Mouse (Mus musculus): ENCODE measurements around the gene Stk11. TPM values are rescaled to one million over a fixed set of nuclear protein-coding genes. Genes with fewer than 3 reads are reported as not detected.

The Stk11 gene
- 100 to 1,000 TPM; 178 to 181 TPM for total RNA-seq (2023)

GRCm38 (mm10) chr10:80115290-80115943, at the start of gene Stk11:
Stk11 (plus strand) TSS chr10:80115803.

GRCm38 (mm10) chr10:80105460-80105859, 10.1 kb upstream of the Stk11 start, which contains the start of gene Sbno2:
Sbno2 (minus strand) TSS chr10:80105571.

GRCm38 (mm10) chr10:80138553-80139438, 23.2 kb downstream of the Stk11 start, which contains the start of gene Atp5d:
Atp5d (plus strand) TSS chr10:80138632.

GRCm38 (mm10) chr10:80140666-80141035, 25.0 kb downstream of the Stk11 start, which contains the start of gene Cbarp:
Cbarp (minus strand) TSS chr10:80140835.

GRCm38 (mm10) chr10:80147719-80148601, 32.4 kb downstream of the Stk11 start, which contains the start of gene Midn:
Midn (plus strand) TSS chr10:80148272.

GRCm38 (mm10) chr10:80165392-80166128, 50.0 kb downstream of the Stk11 start, which contains the start of gene Cirbp:
Cirbp (plus strand) TSS chr10:80165985.

GRCm38 (mm10) chr10:80172527-80173292, 57.1 kb downstream of the Stk11 start, which contains the start of gene 1600002K03Rik:
1600002K03Rik (plus strand) TSS chr10:80172944.

GRCm38 (mm10) chr10:80179068-80180051, 63.8 kb downstream of the Stk11 start, which contains the start of gene Efna2:
Efna2 (plus strand) TSS chr10:80179482.

Other genes with a start within 250 kb of the Stk11 start
- gene Prtn3, start 241.3 kb upstream of the Stk11 start, total RNA-seq (2023) = not detected
- under 1 TPM; 0.47 to 0.70 TPM for gene Plppr3, start 241.2 kb upstream of the Stk11 start, total RNA-seq (2023)
- gene Elane, start 229.6 kb upstream of the Stk11 start, total RNA-seq (2023) = not detected
- not detected for gene Cfd, start 224.9 kb upstream of the Stk11 start, total RNA-seq (2023)
- gene Med16, start 206.9 kb upstream of the Stk11 start, total RNA-seq (2023) = 10 to 100 TPM; 73.7 to 75.0 TPM
- not detected for gene Gm26602, start 204.9 kb upstream of the Stk11 start, total RNA-seq (2023)
- under 1 TPM; 0.50 to 0.93 TPM for gene Kiss1r, start 198.8 kb upstream of the Stk11 start, total RNA-seq (2023)
- 10 to 100 TPM; 94.6 to 97.9 TPM for gene R3hdm4, start 194.6 kb upstream of the Stk11 start, total RNA-seq (2023)
- gene Arid3a, start 188.8 kb upstream of the Stk11 start, total RNA-seq (2023) = 10 to 100 TPM; 40.0 to 49.7 TPM
- 10 to 100 TPM; 44.5 to 55.3 TPM for gene Wdr18, start 155.7 kb upstream of the Stk11 start, total RNA-seq (2023)
- under 1 TPM in 1 of 2 experiments, not detected in 1; 0.24 TPM for gene Grin3b, start 145.1 kb upstream of the Stk11 start, total RNA-seq (2023)
- 100 to 1,000 TPM; 156 to 169 TPM for gene Tmem259, start 131.5 kb upstream of the Stk11 start, total RNA-seq (2023)
- 100 to 1,000 TPM; 339 to 353 TPM for gene Cnn2, start 127.2 kb upstream of the Stk11 start, total RNA-seq (2023)
- 10 to 100 TPM; 57.1 to 61.6 TPM for gene Abca7, start 119.3 kb upstream of the Stk11 start, total RNA-seq (2023)
- gene Arhgap45, start 99.2 kb upstream of the Stk11 start, total RNA-seq (2023) = 100 to 1,000 TPM; 538 to 550 TPM
- 100 to 1,000 TPM in 1 of 2 experiments, 10 to 100 TPM in 1; 91.9 to 101 TPM for gene Polr2e, start 76.0 kb upstream of the Stk11 start, total RNA-seq (2023)
- gene Gpx4, start 68.6 kb upstream of the Stk11 start, total RNA-seq (2023) = 100 to 1,000 TPM; 124 to 133 TPM
- 100 to 1,000 TPM; 118 to 128 TPM for gene Sbno2, start 10.2 kb upstream of the Stk11 start, total RNA-seq (2023)
- gene Atp5d, start 22.8 kb downstream of the Stk11 start, total RNA-seq (2023) = 100 to 1,000 TPM; 171 to 178 TPM
- 1 to 10 TPM; 4.6 to 4.9 TPM for gene Cbarp, start 25.0 kb downstream of the Stk11 start, total RNA-seq (2023)
- 100 to 1,000 TPM; 153 to 162 TPM for gene Midn, start 32.5 kb downstream of the Stk11 start, total RNA-seq (2023)
- gene Cirbp, start 50.2 kb downstream of the Stk11 start, total RNA-seq (2023) = 100 to 1,000 TPM; 152 to 252 TPM
- 10 to 100 TPM in 1 of 2 experiments, 1 to 10 TPM in 1; 9.9 to 13.1 TPM for gene 1600002K03Rik, start 57.1 kb downstream of the Stk11 start, total RNA-seq (2023)
- under 1 TPM in 1 of 2 experiments, not detected in 1; 0.42 TPM for gene Efna2, start 63.7 kb downstream of the Stk11 start, total RNA-seq (2023)
- 10 to 100 TPM; 79.2 to 79.3 TPM for gene Mum1, start 110.6 kb downstream of the Stk11 start, total RNA-seq (2023)
- gene Ndufs7, start 133.3 kb downstream of the Stk11 start, total RNA-seq (2023) = 100 to 1,000 TPM in 1 of 2 experiments, 10 to 100 TPM in 1; 98.1 to 106 TPM
- gene Gamt, start 145.2 kb downstream of the Stk11 start, total RNA-seq (2023) = 1 to 10 TPM; 1.2 to 3.8 TPM
- 100 to 1,000 TPM; 147 to 159 TPM for gene Dazap1, start 145.7 kb downstream of the Stk11 start, total RNA-seq (2023)
- gene Rps15, start 176.7 kb downstream of the Stk11 start, total RNA-seq (2023) = 1,000 to 10,000 TPM; 2,823 to 2,836 TPM
- under 1 TPM; 0.24 to 0.35 TPM for gene Apc2, start 180.2 kb downstream of the Stk11 start, total RNA-seq (2023)
- gene 2310011J03Rik, start 204.7 kb downstream of the Stk11 start, total RNA-seq (2023) = 10 to 100 TPM; 27.6 to 32.1 TPM
- gene Pcsk4, start 213.7 kb downstream of the Stk11 start, total RNA-seq (2023) = 1 to 10 TPM; 1.0 to 1.1 TPM
- under 1 TPM in 1 of 2 experiments, not detected in 1; 0.26 TPM for gene Reep6, start 214.2 kb downstream of the Stk11 start, total RNA-seq (2023)
- not detected for gene Adamtsl5, start 232.6 kb downstream of the Stk11 start, total RNA-seq (2023)
- gene Plk5, start 240.7 kb downstream of the Stk11 start, total RNA-seq (2023) = not detected